Mouse (Mus musculus) lung, embryonic 15.5 days (tissue): ENCODE measurements around the gene Clec11a. TPM values are rescaled to one million over a fixed set of nuclear protein-coding genes. Genes with fewer than 3 reads are reported as not detected.

Source experiments
- ATAC-seq: fragments of 200-750 bp; cut with Nextera tagmentation; 2 replicates; pipeline ENCODE4 v1.8.0; 2017; ENCODE audit warnings: moderate number of reproducible peaks, borderline replicate concordance; ENCODE audit not compliant: low FRiP score, low TSS enrichment; ENCODE audit errors: extremely low read depth
- H3K27ac ChIP-seq: fragments of 300-500 bp; sonication (generic); 2 replicates; pipeline ENCODE4 v1.5.1; 2015; ENCODE audit warnings: moderate library complexity, mild to moderate bottlenecking, inconsistent platforms
- H3K27me3 ChIP-seq: fragments of 300-500 bp; sonication (generic); 2 replicates; pipeline ENCODE4 v1.6.1; 2015; ENCODE audit warnings: inconsistent platforms
- H3K36me3 ChIP-seq: fragments of 300-500 bp; sonication (generic); 2 replicates; pipeline ENCODE4 v1.6.1; 2015; ENCODE audit warnings: inconsistent platforms
- H3K4me1 ChIP-seq: fragments of 300-500 bp; sonication (generic); 2 replicates; pipeline ENCODE4 v1.6.1; 2015; ENCODE audit warnings: inconsistent platforms
- H3K4me2 ChIP-seq: fragments of 300-500 bp; sonication (generic); 2 replicates; pipeline ENCODE4 v1.6.1; 2015; ENCODE audit warnings: inconsistent platforms, mild to moderate bottlenecking, moderate library complexity
- H3K4me3 ChIP-seq: fragments of 300-500 bp; sonication (generic); 2 replicates; pipeline ENCODE4 v1.5.1; 2015; ENCODE audit warnings: mild to moderate bottlenecking, inconsistent platforms
- H3K9ac ChIP-seq: fragments of 300-500 bp; sonication (generic); 2 replicates; pipeline ENCODE4 v1.6.1; 2015; ENCODE audit warnings: inconsistent platforms
- H3K9me3 ChIP-seq: fragments of 300-500 bp; sonication (generic); 2 replicates; pipeline ENCODE4 v1.6.1; 2016; ENCODE audit warnings: inconsistent platforms
- WGBS: fragments of 180-500 bp; shearing (Covaris S2); methylation state at CpG from one replicate; pipeline ENCODE4 v1.1.7; 2015; 5-methylcytosine and 5-hydroxymethylcytosine counted together
- polyA plus RNA-seq: library from polyadenylated mRNA; unstranded; fragments of >200 nt; fragmentation: Nextera tagmentation; extraction: Ambion mirVana; gene quantifications from 2 replicates; pipeline ENCODE4 v1.2.1, GENCODE M21; 2015

The Clec11a gene
- polyA plus RNA-seq, 1 experiment from 2014 or later, result 2.5 TPM

DNA sequence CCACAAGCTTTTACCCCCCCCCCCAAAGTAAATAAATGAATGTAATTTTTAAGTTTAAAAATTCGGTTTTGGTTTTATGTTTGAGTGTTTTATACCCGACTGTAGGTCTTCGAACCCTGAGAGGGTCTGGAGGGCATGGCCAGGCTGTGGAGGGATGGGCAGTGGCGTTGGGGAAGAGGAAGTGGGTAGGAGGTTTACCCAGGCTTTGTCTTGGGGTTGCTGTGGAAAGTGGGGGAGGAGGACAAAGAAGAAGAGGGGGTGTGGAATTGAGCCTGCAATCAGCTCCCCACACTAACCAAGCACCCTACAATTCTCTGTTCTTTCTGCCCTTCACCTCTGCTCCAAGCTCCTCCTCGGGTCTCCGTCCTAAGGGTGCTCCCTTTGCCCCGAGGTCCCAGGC lies 34.2 kb downstream of the Clec11a start:
- H3K4me1 ChIP-seq, result no peaks in the 10 kb centered on the region
- H3K9ac ChIP-seq, result no peak overlapping the region
- no peaks in the 10 kb centered on the region for H3K9me3 ChIP-seq
- no peak overlapping the region for H3K4me2 ChIP-seq
- ATAC-seq, result no peak
- no peaks in the 10 kb centered on the region for H3K36me3 ChIP-seq
- 76% methylated on average over 7 of the region's 7 CpGs for WGBS
- H3K27ac ChIP-seq, result no peak overlapping the region
- peaks cover 21% of the 10 kb centered on the region for H3K27me3 ChIP-seq
- no peak overlapping the region for H3K4me3 ChIP-seq

DNA sequence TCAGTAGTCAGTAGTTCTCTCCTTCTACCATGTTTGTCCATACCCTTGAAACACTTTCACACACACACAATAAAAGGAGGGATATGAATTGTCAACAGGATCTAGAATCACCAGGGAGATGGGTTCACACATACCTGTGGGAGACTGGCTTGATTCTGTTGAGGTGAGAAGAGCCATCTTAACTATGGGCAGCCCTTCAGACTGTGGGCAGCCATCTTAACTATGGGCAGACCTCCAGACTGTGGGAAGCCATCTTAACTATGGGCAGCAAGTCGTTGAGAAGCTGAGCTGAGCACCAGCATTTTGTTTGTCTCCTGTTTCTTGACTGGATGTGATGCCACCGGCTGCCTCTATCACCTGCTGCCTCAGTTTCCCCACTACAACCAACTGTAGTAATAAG lies 35.4 kb downstream of the Clec11a start:
- no peak for ATAC-seq
- Histone ChIP-seq H3K4me3 (no peak overlapping the region), H3K9me3 (no peaks in the 10 kb centered on the region), H3K36me3 (no peaks in the 10 kb centered on the region), H3K4me1 (no peaks in the 10 kb centered on the region), H3K4me2 (no peak overlapping the region), H3K27ac (no peak overlapping the region), H3K9ac (no peak overlapping the region), H3K27me3 (peaks cover 21% of the 10 kb centered on the region)
- 68% methylated on average over 2 of the region's 2 CpGs for WGBS

GRCm38 (mm10) chr7:44269397-44269796 lies 37.3 kb downstream of the Clec11a start:
- no peak for ATAC-seq
- H3K27me3 ChIP-seq, result peaks cover 18% of the 10 kb centered on the region
- no peak overlapping the region for H3K27ac ChIP-seq
- no peak overlapping the region for H3K4me2 ChIP-seq
- H3K4me3 ChIP-seq, result no peak overlapping the region
- H3K36me3 ChIP-seq, result no peaks in the 10 kb centered on the region
- H3K9ac ChIP-seq, result no peak overlapping the region
- no peaks in the 10 kb centered on the region for H3K4me1 ChIP-seq
- no peaks in the 10 kb centered on the region for H3K9me3 ChIP-seq
- 77% methylated on average over 2 of the region's 2 CpGs for WGBS

GRCm38 (mm10) chr7:44268117-44268516 lies 38.6 kb downstream of the Clec11a start:
- peaks cover 2% of the 10 kb centered on the region; the same call in 1 of the 2 replicates for H3K4me1 ChIP-seq
- no peak overlapping the region for H3K4me3 ChIP-seq
- no peaks in the 10 kb centered on the region for H3K9me3 ChIP-seq
- no peaks in the 10 kb centered on the region for H3K36me3 ChIP-seq
- ATAC-seq, result no peak
- H3K27me3 ChIP-seq, result peaks cover 20% of the 10 kb centered on the region
- H3K9ac ChIP-seq, result no peak overlapping the region
- H3K4me2 ChIP-seq, result no peak overlapping the region
- H3K27ac ChIP-seq, result no peak overlapping the region
- 81% methylated on average over 11 of the region's 11 CpGs for WGBS

DNA sequence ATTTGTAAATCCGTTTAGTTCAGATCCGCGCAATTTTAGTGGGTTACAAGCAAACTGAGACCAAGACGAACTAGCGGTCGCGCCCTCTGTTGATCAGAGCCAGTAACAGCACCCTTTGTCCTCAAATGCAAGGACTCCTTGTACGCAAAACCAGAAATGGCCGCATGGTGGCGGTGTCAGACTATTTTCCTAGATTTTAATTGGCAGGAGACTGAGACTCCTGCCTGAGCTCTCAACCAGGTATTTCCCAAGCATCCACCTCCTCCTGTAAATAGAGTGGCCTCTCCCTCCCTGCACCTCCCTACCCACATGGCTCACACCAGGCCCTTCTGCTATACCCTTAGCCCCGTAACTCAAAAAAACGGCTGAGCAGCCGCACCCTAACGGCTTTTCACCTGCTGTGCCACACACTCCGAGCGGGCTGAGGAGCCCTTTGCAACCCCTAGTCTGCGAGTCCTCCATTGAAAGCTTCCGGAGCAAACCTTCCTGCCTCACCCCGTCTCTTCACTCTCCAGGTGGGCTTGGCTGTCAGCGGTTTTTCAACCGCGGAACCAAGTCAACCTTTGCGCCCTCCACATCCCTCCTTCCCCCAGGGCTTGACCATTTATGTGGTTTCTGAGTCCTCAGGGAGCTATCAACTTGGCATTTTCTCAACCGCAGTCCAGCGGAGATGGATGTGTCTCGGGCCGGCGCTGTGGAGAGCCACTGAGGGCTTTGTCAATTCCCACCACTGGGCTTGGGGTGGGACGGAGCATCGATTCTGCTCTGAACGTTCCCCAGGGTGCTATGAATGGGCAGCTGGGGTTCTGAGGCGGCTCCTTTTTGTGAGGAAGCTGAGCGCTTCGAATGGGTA lies 43.7 kb downstream of the Clec11a start:
- 4% methylated on average over 34 of the region's 34 CpGs for WGBS
- Histone ChIP-seq H3K4me1 (peaks cover 5% of the 10 kb centered on the region; the same call in 1 of the 2 replicates), H3K27me3 (peaks cover 26% of the 10 kb centered on the region), H3K9ac (no peak overlapping the region), H3K4me3 (0 out of 2 replicates have a peak overlapping the region, but pooled peaks have one; percentile 10), H3K9me3 (no peaks in the 10 kb centered on the region), H3K4me2 (peak overlapping the region; percentile 48), H3K36me3 (no peaks in the 10 kb centered on the region), H3K27ac (no peak overlapping the region)
- peak; percentile 60 for ATAC-seq

DNA sequence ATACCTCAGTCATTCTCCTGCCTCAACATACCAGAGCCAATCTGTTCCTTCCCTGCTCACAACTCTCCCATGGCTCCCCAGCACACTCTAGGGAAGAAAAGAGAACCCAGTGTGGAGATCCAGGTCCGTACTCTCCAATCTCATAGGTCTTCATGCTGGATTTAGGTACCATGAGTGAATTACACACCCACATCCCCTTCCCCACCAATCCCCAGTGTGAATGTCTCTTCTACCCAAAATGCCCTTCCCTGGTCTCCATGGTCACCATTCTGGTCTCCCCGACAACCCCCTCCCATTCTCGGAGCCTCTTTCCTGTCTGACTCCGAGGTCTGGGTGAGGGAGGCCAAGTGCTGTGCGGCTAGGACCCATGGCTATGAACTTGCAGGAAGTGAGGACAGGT lies 45.6 kb downstream of the Clec11a start, which contains the start of gene Gm15517:
Gm15517 (plus strand) TSS at position 301 of the 400 bp plus-strand sequence.
- H3K36me3 ChIP-seq, result no peaks in the 10 kb centered on the region
- H3K4me3 ChIP-seq, result no peak within 1 kb of the TSS
- peaks cover 26% of the 10 kb centered on the region for H3K27me3 ChIP-seq
- H3K27ac ChIP-seq, result no peak within 1 kb of the TSS
- H3K9me3 ChIP-seq, result no peaks in the 10 kb centered on the region
- H3K4me2 ChIP-seq, result no peak within 1 kb of the TSS
- no peak within 1 kb of the TSS for H3K9ac ChIP-seq
- peaks cover 5% of the 10 kb centered on the region; the same call in 1 of the 2 replicates for H3K4me1 ChIP-seq
- WGBS, result 40% methylated on average over 5 of the region's 5 CpGs
- no peak for ATAC-seq

- H3K4me3 ChIP-seq, result no peak overlapping the region
- H3K9me3 ChIP-seq, result no peaks in the 10 kb centered on the region
- peaks cover 26% of the 10 kb centered on the region for H3K27me3 ChIP-seq
- no peak for ATAC-seq
- no peak overlapping the region for H3K9ac ChIP-seq
- peaks cover 5% of the 10 kb centered on the region; the same call in 1 of the 2 replicates for H3K4me1 ChIP-seq
- 66% methylated on average over 6 of the region's 6 CpGs for WGBS
- no peaks in the 10 kb centered on the region for H3K36me3 ChIP-seq
- H3K27ac ChIP-seq, result no peak overlapping the region
- H3K4me2 ChIP-seq, result no peak overlapping the region
Observed at GRCm38 (mm10) chr7:44260410-44260809, 46.3 kb downstream of the Clec11a start.

DNA sequence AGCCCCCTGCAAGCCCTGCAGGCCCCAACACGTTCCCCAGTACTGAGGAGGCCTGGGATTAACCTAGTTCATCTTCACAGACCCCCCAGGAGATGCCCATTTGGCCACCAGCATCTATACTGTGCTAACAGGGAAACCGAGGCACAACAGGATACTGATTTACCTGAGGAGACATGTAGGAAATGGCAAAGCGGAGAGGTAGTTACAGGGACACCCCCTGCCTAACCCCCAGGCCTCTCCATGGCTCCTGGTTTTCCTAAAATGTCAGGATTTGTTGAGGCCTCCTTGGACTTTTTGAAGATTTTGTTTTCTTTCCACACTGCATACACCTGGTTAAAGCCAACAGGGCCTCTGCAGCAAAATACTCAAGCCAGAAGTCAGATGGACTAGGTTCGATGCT lies 49.4 kb downstream of the Clec11a start, which contains the start of gene Acp4:
Acp4 (minus strand) TSS at position 101 of the 400 bp plus-strand sequence.
- H3K27me3 ChIP-seq, result peaks cover 7% of the 10 kb centered on the region; the same call in 1 of the 2 replicates
- H3K36me3 ChIP-seq, result peaks cover 9% of the 10 kb centered on the region
- H3K4me2 ChIP-seq, result no peak within 1 kb of the TSS
- H3K4me3 ChIP-seq, result no peak within 1 kb of the TSS
- H3K9ac ChIP-seq, result no peak within 1 kb of the TSS
- 87% methylated on average over 4 of the region's 4 CpGs for WGBS
- no peaks in the 10 kb centered on the region for H3K9me3 ChIP-seq
- no peak for ATAC-seq
- no peak within 1 kb of the TSS for H3K27ac ChIP-seq
- H3K4me1 ChIP-seq, result no peaks in the 10 kb centered on the region

DNA sequence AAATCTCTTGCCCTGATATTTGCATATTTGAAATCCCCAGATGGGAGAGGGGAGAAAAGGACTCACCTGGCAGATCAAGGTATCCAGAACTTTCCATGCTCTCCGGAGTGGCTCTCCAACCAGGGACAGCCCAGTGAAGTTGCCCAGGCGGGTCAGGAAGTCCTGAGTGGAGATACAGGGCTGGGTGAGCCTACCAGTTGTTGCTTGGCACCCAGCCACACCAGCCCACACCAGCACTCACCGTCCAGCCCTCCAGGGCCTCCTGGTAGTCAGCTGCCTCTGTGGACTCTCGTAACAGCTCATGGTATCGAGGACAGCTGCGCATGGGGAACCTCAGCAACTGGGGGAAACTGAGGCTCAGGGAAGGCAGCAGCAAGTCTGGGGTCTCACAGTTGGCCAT lies 51.8 kb downstream of the Clec11a start:
- 68% methylated on average over 6 of the region's 6 CpGs for WGBS
- Histone ChIP-seq H3K27ac (no peak overlapping the region), H3K4me2 (no peak overlapping the region), H3K36me3 (peaks cover 24% of the 10 kb centered on the region), H3K9ac (no peak overlapping the region), H3K27me3 (no peaks in the 10 kb centered on the region), H3K4me3 (no peak overlapping the region), H3K4me1 (no peaks in the 10 kb centered on the region), H3K9me3 (no peaks in the 10 kb centered on the region)
- no peak for ATAC-seq

- Histone ChIP-seq H3K27me3 (no peaks in the 10 kb centered on the region), H3K36me3 (peaks cover 40% of the 10 kb centered on the region), H3K4me2 (no peak overlapping the region), H3K9ac (no peak overlapping the region), H3K9me3 (no peaks in the 10 kb centered on the region), H3K4me1 (peaks cover 4% of the 10 kb centered on the region), H3K4me3 (no peak overlapping the region), H3K27ac (no peak overlapping the region)
- ATAC-seq, result 0 out of 2 replicates have a peak, but pooled peaks have one; percentile 3
- 59% methylated on average over 15 of the region's 15 CpGs for WGBS
Observed at GRCm38 (mm10) chr7:44253023-44253616, 53.6 kb downstream of the Clec11a start.
